Mouse (Mus musculus) lung, embryonic 14.5 days (tissue): ENCODE data around the gene Rps6kl1. TPM values are rescaled to one million over a fixed set of nuclear protein-coding genes. Genes with fewer than 3 reads are reported as not detected.

Source experiments
- ATAC-seq: fragments of 200-750 bp; cut with Nextera tagmentation; 2 replicates; pipeline ENCODE4 v1.8.0; 2017; ENCODE audit warnings: mild to moderate bottlenecking, moderate TSS enrichment, moderate library complexity; ENCODE audit not compliant: insufficient read depth
- DNase-seq: peaks from one replicate; pipeline ENCODE4 v3.0.0-alpha.2; 2015
- H3K27ac ChIP-seq: fragments of 300-500 bp; sonication (generic); 2 replicates; pipeline ENCODE4 v1.5.1; 2014; ENCODE audit warnings: low read depth, mild to moderate bottlenecking, moderate library complexity
- H3K27me3 ChIP-seq: fragments of 300-500 bp; sonication (generic); 2 replicates; pipeline ENCODE4 v1.6.1; 2014; ENCODE audit warnings: low read length, control low read depth; ENCODE audit not compliant: insufficient read depth
- H3K36me3 ChIP-seq: fragments of 300-500 bp; sonication (generic); 2 replicates; pipeline ENCODE4 v1.6.1; 2014; ENCODE audit warnings: control low read depth; ENCODE audit not compliant: insufficient read depth
- H3K4me1 ChIP-seq: fragments of 300-500 bp; sonication (generic); 2 replicates; pipeline ENCODE4 v1.6.1; 2014; ENCODE audit warnings: antibody characterized with exemption, control low read depth; ENCODE audit not compliant: insufficient read depth
- H3K4me2 ChIP-seq: fragments of 300-500 bp; sonication (generic); 2 replicates; pipeline ENCODE4 v1.6.1; 2014; ENCODE audit warnings: mild to moderate bottlenecking
- H3K4me3 ChIP-seq: fragments of 300-500 bp; sonication (generic); 2 replicates; pipeline ENCODE4 v1.5.1; 2014; ENCODE audit warnings: low read depth, low read length
- H3K9ac ChIP-seq: fragments of 300-500 bp; sonication (generic); 2 replicates; pipeline ENCODE4 v1.6.1; 2014
- H3K9me3 ChIP-seq: fragments of 300-500 bp; sonication (generic); 2 replicates; pipeline ENCODE4 v1.6.1; 2016; ENCODE audit warnings: low read depth, low read length, control low read depth
- CTCF ChIP-seq: IDR thresholded peaks from 2 replicates; pipeline ENCODE4 v1.5.1; 2016; ENCODE audit warnings: antibody characterized with exemption, low read depth
- WGBS: fragments of 180-500 bp; shearing (Covaris S2); extraction: QIAGEN DNeasy Blood & Tissue Kit; methylation state at CpG from one replicate; pipeline ENCODE4 v1.1.7; 2014; 5-methylcytosine and 5-hydroxymethylcytosine counted together
- polyA plus RNA-seq: library from polyadenylated mRNA; unstranded; fragments of >200 nt; fragmentation: Nextera tagmentation; extraction: Ambion mirVana; gene quantifications from 2 replicates; pipeline ENCODE4 v1.2.1, GENCODE M21; 2014

The Rps6kl1 gene
- polyA plus RNA-seq, 1 experiment from 2014 or later = 1.0 TPM

- TF ChIP-seq CTCF = no peak
- H3K36me3 ChIP-seq = no peaks in the 10 kb centered on the region
- H3K27ac ChIP-seq = no peak overlapping the region
- WGBS = 83% methylated on average over 11 of the region's 11 CpGs
- no peaks in the 10 kb centered on the region for H3K9me3 ChIP-seq
- ATAC-seq (no peak), DNase-seq (no peak)
- H3K4me2 ChIP-seq = no peak overlapping the region
- H3K4me1 ChIP-seq = no peaks in the 10 kb centered on the region
- H3K9ac ChIP-seq = no peak overlapping the region
- no peaks in the 10 kb centered on the region for H3K27me3 ChIP-seq
- H3K4me3 ChIP-seq = no peak overlapping the region
Observed at GRCm38 (mm10) chr12:85095146-85095545, 55.9 kb downstream of the Rps6kl1 start.

GRCm38 (mm10) chr12:85094706-85095105, 56.4 kb downstream of the Rps6kl1 start:
- no peaks in the 10 kb centered on the region for H3K36me3 ChIP-seq
- no peak for DNase-seq
- no peaks in the 10 kb centered on the region for H3K9me3 ChIP-seq
- H3K9ac ChIP-seq = no peak overlapping the region; the same call in 1 of the 2 replicates
- H3K27me3 ChIP-seq = no peaks in the 10 kb centered on the region
- WGBS = 57% methylated on average over 10 of the region's 10 CpGs
- H3K27ac ChIP-seq = no peak overlapping the region
- peak; percentile 15; the same call in 1 of the 2 replicates for ATAC-seq
- no peaks in the 10 kb centered on the region for H3K4me1 ChIP-seq
- TF ChIP-seq CTCF = no peak
- H3K4me3 ChIP-seq = no peak overlapping the region
- no peak overlapping the region for H3K4me2 ChIP-seq

- no peak for TF ChIP-seq CTCF
- Histone ChIP-seq H3K9ac (no peak overlapping the region), H3K36me3 (peaks cover 4% of the 10 kb centered on the region; the same call in 1 of the 2 replicates), H3K27me3 (no peaks in the 10 kb centered on the region), H3K4me2 (peak overlapping the region; percentile 25; the same call in 1 of the 2 replicates), H3K4me1 (no peaks in the 10 kb centered on the region), H3K9me3 (no peaks in the 10 kb centered on the region), H3K27ac (no peak overlapping the region), H3K4me3 (no peak overlapping the region)
- ATAC-seq (peak; percentile 82), DNase-seq (peak; percentile 80)
- 20% methylated on average over 14 of the region's 14 CpGs for WGBS
Observed at GRCm38 (mm10) chr12:85094010-85094409, 57.1 kb downstream of the Rps6kl1 start.

- H3K4me1 ChIP-seq = no peaks in the 10 kb centered on the region
- H3K9ac ChIP-seq = no peak overlapping the region
- TF ChIP-seq CTCF = peak; percentile 74
- no peaks in the 10 kb centered on the region for H3K9me3 ChIP-seq
- H3K36me3 ChIP-seq = peaks cover 21% of the 10 kb centered on the region
- 6% methylated on average over 3 of the region's 3 CpGs for WGBS
- H3K4me2 ChIP-seq = no peak overlapping the region
- ATAC-seq = no peak
- DNase-seq = peak; percentile 86
- no peak overlapping the region for H3K27ac ChIP-seq
- no peak overlapping the region for H3K4me3 ChIP-seq
- no peaks in the 10 kb centered on the region for H3K27me3 ChIP-seq
Observed at GRCm38 (mm10) chr12:85092214-85092613, 58.9 kb downstream of the Rps6kl1 start.

- Histone ChIP-seq H3K36me3 (peaks cover 31% of the 10 kb centered on the region), H3K9me3 (no peaks in the 10 kb centered on the region), H3K27me3 (no peaks in the 10 kb centered on the region), H3K4me2 (no peak overlapping the region), H3K9ac (no peak overlapping the region), H3K4me1 (no peaks in the 10 kb centered on the region), H3K4me3 (no peak overlapping the region), H3K27ac (no peak overlapping the region)
- TF ChIP-seq CTCF = no peak
- ATAC-seq (no peak), DNase-seq (no peak)
- WGBS = 64% methylated on average over 3 of the region's 3 CpGs
Observed at GRCm38 (mm10) chr12:85091190-85091589, 59.9 kb downstream of the Rps6kl1 start.

- no peaks in the 10 kb centered on the region for H3K9me3 ChIP-seq
- no peaks in the 10 kb centered on the region for H3K4me1 ChIP-seq
- no peaks in the 10 kb centered on the region for H3K27me3 ChIP-seq
- no peak overlapping the region for H3K27ac ChIP-seq
- H3K9ac ChIP-seq = no peak overlapping the region
- no peak overlapping the region for H3K4me2 ChIP-seq
- no peak for DNase-seq
- WGBS = 88% methylated on average over 12 of the region's 12 CpGs
- H3K4me3 ChIP-seq = no peak overlapping the region
- TF ChIP-seq CTCF = no peak
- H3K36me3 ChIP-seq = peaks cover 32% of the 10 kb centered on the region
- ATAC-seq = no peak
Observed at GRCm38 (mm10) chr12:85087845-85088244, 63.2 kb downstream of the Rps6kl1 start.

Other genes starting within 250 kb of the Rps6kl1 start
- 147 TPM in 2 replicates for gene Fcf1, start 180.4 kb downstream of the Rps6kl1 start, polyA plus RNA-seq
- 17.1 and 19.3 TPM in 2 replicates for gene Arel1, start 180.4 kb downstream of the Rps6kl1 start, polyA plus RNA-seq
- 38.5 and 39.7 TPM in 2 replicates for gene Ylpm1, start 154.9 kb downstream of the Rps6kl1 start, polyA plus RNA-seq
- 3.1 and 4.6 TPM in 2 replicates for gene Prox2, start 40.5 kb downstream of the Rps6kl1 start, polyA plus RNA-seq
- 112 and 115 TPM in 2 replicates for gene Dlst, start 40.4 kb downstream of the Rps6kl1 start, polyA plus RNA-seq
- 10.9 and 14.6 TPM in 2 replicates for gene Pgf, start 26.5 kb upstream of the Rps6kl1 start, polyA plus RNA-seq
- 91.4 and 99.9 TPM in 2 replicates for gene Eif2b2, start 68.2 kb upstream of the Rps6kl1 start, polyA plus RNA-seq
- 8.8 and 10.2 TPM in 2 replicates for gene Mlh3, start 119.3 kb upstream of the Rps6kl1 start, polyA plus RNA-seq
- gene Acyp1, start 137.2 kb upstream of the Rps6kl1 start, polyA plus RNA-seq = 37.6 and 42.7 TPM in 2 replicates
- gene Zc2hc1c, start 137.3 kb upstream of the Rps6kl1 start, polyA plus RNA-seq = 0.93 and 1.1 TPM in 2 replicates
- 17.2 and 18.2 TPM in 2 replicates for gene Nek9, start 188.1 kb upstream of the Rps6kl1 start, polyA plus RNA-seq
- 333 and 344 TPM in 2 replicates for gene Tmed10, start 223.6 kb upstream of the Rps6kl1 start, polyA plus RNA-seq